Mouse (Mus musculus) forebrain, embryonic 14.5 days (tissue): Measurements from ENCODE around the gene Hsd17b3. TPM values are rescaled to one million over a fixed set of nuclear protein-coding genes. Genes with fewer than 3 reads are reported as not detected.

Experiments
- ATAC-seq: fragments of 200-750 bp; cut with Nextera tagmentation; 2 replicates; pipeline ENCODE4 v1.8.0; 2017; ENCODE audit warnings: mild to moderate bottlenecking, moderate library complexity
- DNase-seq: peaks from one replicate; pipeline ENCODE4 v3.0.0-alpha.2; 2015; ENCODE audit warnings: low spot score
- H3K27ac ChIP-seq: fragments of 300-500 bp; sonication (generic); 2 replicates; pipeline ENCODE4 v1.5.1; 2014; ENCODE audit warnings: low read depth, mild to moderate bottlenecking, control low read depth, low read length, moderate library complexity
- H3K27me3 ChIP-seq: fragments of 300-500 bp; sonication (generic); replicated peaks from 2 replicates; pipeline ENCODE4 v1.6.1; 2014; ENCODE audit warnings: low read length, control low read depth, mixed read lengths; ENCODE audit not compliant: control insufficient read depth, insufficient read depth
- H3K36me3 ChIP-seq: fragments of 300-500 bp; sonication (generic); 2 replicates; pipeline ENCODE4 v1.6.1; 2014; ENCODE audit warnings: low read length, control low read depth; ENCODE audit not compliant: control insufficient read depth, insufficient read depth
- H3K4me1 ChIP-seq: fragments of 300-500 bp; sonication (generic); 2 replicates; pipeline ENCODE4 v1.6.1; 2014; ENCODE audit warnings: antibody characterized with exemption, low read length, control low read depth; ENCODE audit not compliant: control insufficient read depth, insufficient read depth
- H3K4me2 ChIP-seq: fragments of 300-500 bp; sonication (generic); 2 replicates; pipeline ENCODE4 v1.6.1; 2014; ENCODE audit warnings: mild to moderate bottlenecking, control low read depth, low read length
- H3K4me3 ChIP-seq: fragments of 300-500 bp; sonication (generic); 2 replicates; pipeline ENCODE4 v1.5.1; 2014; ENCODE audit warnings: low read depth, low read length, control low read depth
- H3K9ac ChIP-seq: fragments of 300-500 bp; sonication (generic); 2 replicates; pipeline ENCODE4 v1.6.1; 2014; ENCODE audit warnings: mild to moderate bottlenecking, low read length, control low read depth, moderate library complexity
- H3K9me3 ChIP-seq: fragments of 300-500 bp; sonication (generic); replicated peaks from 2 replicates; pipeline ENCODE4 v1.6.1; 2016; ENCODE audit warnings: low read length, control low read depth, mixed read lengths; ENCODE audit not compliant: control insufficient read depth
- WGBS: fragments of 180-500 bp; shearing (Covaris S2); extraction: QIAGEN DNeasy Blood & Tissue Kit; methylation state at CpG from one replicate; pipeline ENCODE4 v1.1.7; 2014; 5-methylcytosine and 5-hydroxymethylcytosine counted together
- polyA plus RNA-seq: library from polyadenylated mRNA; unstranded; fragments of >200 nt; fragmentation: Nextera tagmentation; extraction: Ambion mirVana; gene quantifications from 2 replicates; pipeline ENCODE4 v1.2.1, GENCODE M21; 2014

Gene Hsd17b3
- polyA plus RNA-seq, 1 experiment from 2014 or later, result not detected

DNA sequence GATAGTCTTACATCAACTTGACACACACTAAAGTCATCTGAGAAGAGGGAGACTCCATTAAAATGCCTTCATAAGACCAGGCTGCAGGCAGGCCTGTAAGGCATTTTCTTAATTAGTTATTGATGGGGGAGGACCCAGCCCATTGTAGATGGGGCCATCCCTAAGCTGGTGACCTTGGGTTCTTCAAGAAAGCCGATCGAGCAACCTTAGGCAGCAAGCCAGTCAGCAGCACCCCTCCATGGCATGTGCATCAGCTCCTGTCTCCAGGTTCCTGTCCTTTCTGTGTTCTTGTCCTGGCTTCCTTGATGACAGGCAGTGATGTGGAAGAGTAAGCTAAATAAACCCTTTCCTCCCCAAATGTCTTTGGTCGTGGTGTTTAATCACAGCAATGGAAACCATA is 3.1 kb upstream of the Hsd17b3 start:
- DNase-seq (no peak), ATAC-seq (no peak)
- Histone ChIP-seq H3K27me3 (no peaks in the 10 kb centered on the region), H3K36me3 (no peaks in the 10 kb centered on the region), H3K27ac (no peak overlapping the region), H3K9me3 (no peaks in the 10 kb centered on the region), H3K4me2 (no peak overlapping the region), H3K4me3 (no peak overlapping the region), H3K4me1 (no peaks in the 10 kb centered on the region), H3K9ac (no peak overlapping the region)
- 64% methylated on average over 3 of the region's 3 CpGs for WGBS

DNA sequence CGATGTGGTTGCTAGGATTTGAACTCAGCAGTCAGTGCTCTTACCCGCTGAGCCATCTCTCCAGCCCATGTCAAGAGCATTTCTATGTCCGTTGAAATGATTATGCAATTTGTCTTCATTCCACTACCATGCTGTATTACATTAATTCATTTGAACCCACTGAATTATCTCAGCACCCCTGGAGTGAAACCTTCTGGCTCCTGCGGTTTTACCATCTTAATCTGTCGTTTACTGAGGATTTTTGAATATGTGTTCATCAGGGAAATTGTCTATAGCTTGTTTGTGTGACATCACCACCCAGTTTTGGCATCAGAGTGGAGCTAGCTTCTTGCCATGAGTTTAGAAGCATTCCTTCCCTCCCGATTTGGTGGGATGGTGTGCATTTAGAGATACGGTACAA is 2.0 kb upstream of the Hsd17b3 start:
- Histone ChIP-seq H3K9me3 (no peaks in the 10 kb centered on the region), H3K27me3 (no peaks in the 10 kb centered on the region), H3K27ac (no peak overlapping the region), H3K4me2 (no peak overlapping the region), H3K36me3 (no peaks in the 10 kb centered on the region), H3K9ac (no peak overlapping the region), H3K4me1 (no peaks in the 10 kb centered on the region), H3K4me3 (no peak overlapping the region)
- DNase-seq, result no peak
- WGBS, result 62% methylated on average over 7 of the region's 7 CpGs
- no peak for ATAC-seq

DNA sequence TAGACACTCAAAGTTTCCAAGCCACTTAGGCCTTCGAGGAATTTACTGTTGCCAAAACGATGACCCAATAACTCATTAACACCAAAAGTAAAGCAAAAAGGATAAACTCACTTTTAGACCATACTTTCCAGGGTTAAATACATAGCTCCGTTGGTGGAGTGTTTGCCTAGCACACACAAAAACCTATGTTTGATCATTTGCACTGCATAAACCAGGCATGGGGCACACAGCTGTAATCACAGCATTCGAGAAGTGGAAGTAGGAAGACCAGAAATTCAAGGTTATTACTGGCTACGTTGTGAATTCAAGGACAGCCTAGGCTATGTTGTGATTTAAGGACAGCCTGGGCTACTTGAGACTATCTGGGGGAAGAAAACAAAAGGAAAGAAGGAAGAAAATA is 1.2 kb upstream of the Hsd17b3 start:
- H3K4me1 ChIP-seq, result no peaks in the 10 kb centered on the region
- DNase-seq, result no peak
- H3K4me2 ChIP-seq, result no peak overlapping the region
- no peak for ATAC-seq
- no peak overlapping the region for H3K9ac ChIP-seq
- no peaks in the 10 kb centered on the region for H3K9me3 ChIP-seq
- no peak overlapping the region for H3K27ac ChIP-seq
- H3K4me3 ChIP-seq, result no peak overlapping the region
- H3K36me3 ChIP-seq, result no peaks in the 10 kb centered on the region
- WGBS, result 89% methylated on average over 5 of the region's 5 CpGs
- H3K27me3 ChIP-seq, result no peaks in the 10 kb centered on the region

DNA sequence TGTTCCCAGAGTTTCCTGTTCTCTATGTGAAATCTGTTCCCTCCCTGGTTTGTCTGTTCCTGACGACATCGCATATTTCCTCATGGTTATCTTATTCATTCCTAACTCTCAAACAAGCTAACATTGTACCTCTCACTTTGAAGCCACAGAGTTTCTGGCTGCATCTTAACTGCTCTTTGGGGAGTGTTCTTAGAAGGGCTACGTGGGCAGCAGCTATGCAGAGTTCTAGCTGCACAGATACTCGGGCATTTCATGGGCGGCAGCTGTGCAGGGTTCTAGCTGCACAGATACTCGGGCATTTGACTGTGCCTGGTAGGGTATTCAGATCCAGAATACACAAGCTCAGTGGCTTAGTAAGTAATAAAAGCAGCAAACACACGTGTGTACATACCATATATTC is 973 bp downstream of the Hsd17b3 start:
- WGBS, result 84% methylated on average over 7 of the region's 7 CpGs
- no peaks in the 10 kb centered on the region for H3K36me3 ChIP-seq
- no peak overlapping the region for H3K4me3 ChIP-seq
- no peaks in the 10 kb centered on the region for H3K27me3 ChIP-seq
- ATAC-seq, result no peak
- no peak overlapping the region for H3K27ac ChIP-seq
- H3K4me2 ChIP-seq, result no peak overlapping the region
- H3K9me3 ChIP-seq, result no peaks in the 10 kb centered on the region
- H3K9ac ChIP-seq, result no peak overlapping the region
- no peak for DNase-seq
- H3K4me1 ChIP-seq, result no peaks in the 10 kb centered on the region

DNA sequence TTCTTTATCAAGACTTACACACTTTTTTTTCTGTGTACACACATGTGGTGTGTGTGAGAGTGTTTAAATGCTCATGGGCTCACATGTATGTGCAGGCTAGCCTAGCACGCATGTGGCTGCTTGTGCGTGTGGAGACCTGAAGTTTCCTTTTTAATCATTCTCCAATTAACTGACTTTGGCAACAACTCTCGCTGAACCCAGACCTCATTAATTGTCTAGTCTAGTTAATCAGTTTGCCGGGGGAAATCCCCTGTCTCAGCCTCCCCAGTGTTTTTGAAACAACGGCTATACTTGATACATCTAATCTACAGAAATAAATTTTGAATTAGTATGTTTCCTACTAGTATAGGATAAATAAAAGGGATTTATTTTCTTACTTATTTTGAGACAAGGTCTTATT is 3.0 kb downstream of the Hsd17b3 start:
- peaks cover 6% of the 10 kb centered on the region; the same call in 1 of the 2 replicates for H3K4me1 ChIP-seq
- ATAC-seq, result no peak
- H3K4me3 ChIP-seq, result no peak overlapping the region
- no peak overlapping the region for H3K9ac ChIP-seq
- no peaks in the 10 kb centered on the region for H3K9me3 ChIP-seq
- no peak overlapping the region for H3K27ac ChIP-seq
- no peaks in the 10 kb centered on the region for H3K36me3 ChIP-seq
- no peaks in the 10 kb centered on the region for H3K27me3 ChIP-seq
- no peak for DNase-seq
- 71% methylated on average over 5 of the region's 5 CpGs for WGBS
- no peak overlapping the region for H3K4me2 ChIP-seq

DNA sequence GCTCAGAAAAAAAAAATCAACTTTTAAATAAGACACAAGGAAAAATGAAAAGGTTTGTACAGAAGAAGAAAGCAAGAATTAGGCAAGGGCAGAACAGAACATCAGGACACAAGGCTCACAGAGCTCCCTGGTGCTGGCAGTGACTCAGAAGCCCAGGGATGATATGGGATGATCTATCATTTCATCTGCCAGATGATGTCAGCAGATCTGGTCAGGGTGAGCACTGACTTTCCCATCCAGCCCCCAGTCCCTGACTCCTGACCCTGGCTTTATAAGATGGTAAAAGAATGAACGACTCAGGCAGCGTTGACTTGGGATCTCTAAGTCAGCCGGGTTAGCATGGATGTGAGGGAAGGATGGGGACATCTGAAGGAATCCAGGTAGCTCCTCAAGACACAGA is 5.7 kb downstream of the Hsd17b3 start:
- H3K9ac ChIP-seq, result no peak overlapping the region
- H3K27me3 ChIP-seq, result no peaks in the 10 kb centered on the region
- H3K4me3 ChIP-seq, result no peak overlapping the region
- ATAC-seq, result no peak
- DNase-seq, result no peak
- H3K27ac ChIP-seq, result no peak overlapping the region
- H3K36me3 ChIP-seq, result no peaks in the 10 kb centered on the region
- H3K4me2 ChIP-seq, result no peak overlapping the region
- H3K9me3 ChIP-seq, result no peaks in the 10 kb centered on the region
- WGBS, result 85% methylated on average over 3 of the region's 3 CpGs
- peaks cover 6% of the 10 kb centered on the region; the same call in 1 of the 2 replicates for H3K4me1 ChIP-seq

DNA sequence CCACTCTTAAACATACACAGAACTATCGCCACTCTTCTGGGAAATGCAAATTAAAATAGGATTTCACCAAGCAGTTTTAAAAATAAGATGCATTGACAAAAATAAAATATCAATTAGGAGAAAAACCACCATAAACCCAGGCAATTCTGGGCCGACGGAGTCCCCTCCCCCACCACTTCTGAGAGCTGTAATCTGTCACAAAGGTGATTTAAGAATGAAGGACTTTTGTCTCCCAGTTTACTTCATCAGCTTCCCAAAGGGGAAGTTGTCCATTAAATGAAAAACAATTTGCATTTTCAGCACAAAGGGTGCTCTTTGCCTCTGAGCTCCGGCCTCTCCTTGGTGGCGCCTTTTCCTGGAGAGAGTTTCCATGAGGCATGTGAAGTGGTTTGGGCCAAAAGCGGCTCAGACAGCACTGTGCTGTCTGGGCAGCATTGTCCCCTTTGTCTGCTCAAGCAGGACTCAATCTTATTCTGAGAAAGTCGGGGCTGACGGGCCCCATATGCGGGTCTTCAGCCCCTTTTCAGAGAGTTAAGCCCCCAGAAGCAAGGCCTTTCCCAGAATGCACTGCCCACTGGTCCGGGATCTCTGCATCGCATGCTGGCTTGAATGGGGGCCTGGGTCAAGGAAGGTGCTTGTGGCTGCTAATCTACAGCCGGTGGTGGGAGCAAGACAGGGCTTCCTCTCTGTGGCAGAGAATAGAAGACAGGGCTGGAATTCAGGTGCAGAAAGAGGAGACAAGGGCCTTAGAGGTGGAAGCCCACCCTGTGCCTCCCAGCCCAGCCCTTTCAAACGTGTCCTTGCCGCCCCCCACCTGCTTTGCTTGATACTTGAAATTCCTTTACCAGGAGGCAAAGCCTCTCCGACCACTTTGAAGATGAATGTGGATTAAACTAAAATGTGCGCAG is 7.8 kb downstream of the Hsd17b3 start:
- peak; percentile 76 for ATAC-seq
- no peak overlapping the region for H3K9ac ChIP-seq
- no peak overlapping the region for H3K27ac ChIP-seq
- H3K36me3 ChIP-seq, result no peaks in the 10 kb centered on the region
- H3K4me2 ChIP-seq, result no peak overlapping the region
- H3K4me1 ChIP-seq, result peaks cover 6% of the 10 kb centered on the region; the same call in 1 of the 2 replicates
- no peaks in the 10 kb centered on the region for H3K27me3 ChIP-seq
- H3K9me3 ChIP-seq, result no peaks in the 10 kb centered on the region
- WGBS, result 13% methylated on average over 16 of the region's 16 CpGs
- H3K4me3 ChIP-seq, result no peak overlapping the region
- peak; percentile 57 for DNase-seq

DNA sequence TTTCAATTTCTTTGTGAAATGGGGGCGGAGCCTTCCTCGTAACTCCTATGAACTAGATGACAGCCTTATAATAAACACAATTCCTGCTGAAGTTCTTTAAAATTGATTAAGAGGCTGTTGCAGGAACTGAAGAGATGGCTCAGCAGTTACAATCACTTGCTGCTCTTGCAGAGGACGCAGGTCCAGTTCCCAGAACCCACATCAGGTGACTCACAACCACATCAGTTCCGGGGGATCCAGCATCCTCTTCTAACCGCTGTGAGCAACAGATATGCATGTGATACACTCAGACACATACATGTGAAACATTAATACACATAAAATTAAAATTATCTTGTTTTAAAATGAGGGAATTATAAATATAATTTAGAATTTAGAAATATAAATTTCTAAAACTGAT is 11.4 kb downstream of the Hsd17b3 start:
- no peak overlapping the region for H3K9ac ChIP-seq
- no peaks in the 10 kb centered on the region for H3K36me3 ChIP-seq
- no peaks in the 10 kb centered on the region for H3K9me3 ChIP-seq
- no peak overlapping the region for H3K27ac ChIP-seq
- DNase-seq (no peak), ATAC-seq (no peak)
- no peak overlapping the region for H3K4me3 ChIP-seq
- WGBS, result 88% methylated on average over 5 of the region's 5 CpGs
- no peak overlapping the region for H3K4me2 ChIP-seq
- peaks cover 6% of the 10 kb centered on the region; the same call in 1 of the 2 replicates for H3K4me1 ChIP-seq
- no peaks in the 10 kb centered on the region for H3K27me3 ChIP-seq

DNA sequence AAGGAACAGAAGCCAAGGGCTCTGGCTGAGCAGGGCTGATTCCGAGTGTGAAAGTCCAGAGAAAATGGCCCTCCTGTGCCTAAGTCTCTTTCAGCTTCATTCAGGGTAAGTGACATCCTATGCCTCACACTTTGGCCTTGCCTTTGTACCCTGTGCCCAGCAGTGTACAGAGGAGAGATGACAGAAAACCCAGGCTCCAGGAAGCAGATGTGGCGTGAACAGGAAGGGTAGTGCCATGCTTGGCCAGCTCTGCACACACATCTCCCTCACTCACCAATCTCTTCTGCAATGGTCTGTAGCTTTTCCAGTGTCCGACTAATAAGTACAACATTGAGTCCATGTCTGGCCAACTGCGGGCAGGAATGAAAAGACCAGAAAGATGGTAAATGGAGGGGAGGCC is 13.0 kb downstream of the Hsd17b3 start:
- H3K36me3 ChIP-seq, result no peaks in the 10 kb centered on the region
- H3K27me3 ChIP-seq, result no peaks in the 10 kb centered on the region
- DNase-seq (no peak), ATAC-seq (no peak)
- H3K9ac ChIP-seq, result no peak overlapping the region
- H3K9me3 ChIP-seq, result no peaks in the 10 kb centered on the region
- H3K4me2 ChIP-seq, result no peak overlapping the region
- H3K27ac ChIP-seq, result no peak overlapping the region
- no peaks in the 10 kb centered on the region for H3K4me1 ChIP-seq
- H3K4me3 ChIP-seq, result no peak overlapping the region
- 77% methylated on average over 4 of the region's 4 CpGs for WGBS
